Mouse (Mus musculus) limb, embryonic 15.5 days (tissue): ENCODE measurements at regions not wholly inside any gene's neighbourhood (a gene's known extent, or its start where the extent isn't known, plus 50 kb on each side); places are given as distances from the start of the nearest gene placed in this dataset.

Experiments used
- ATAC-seq: fragments of 200-750 bp; cut with Nextera tagmentation; 2 replicates; pipeline ENCODE4 v1.8.0; 2017; ENCODE audit warnings: low read depth, moderate TSS enrichment; ENCODE audit not compliant: insufficient number of reproducible peaks, low FRiP score, low TSS enrichment
- H3K27ac ChIP-seq: fragments of 300-500 bp; sonication (generic); 2 replicates; pipeline ENCODE4 v1.5.1; 2015; ENCODE audit warnings: moderate library complexity, mild to moderate bottlenecking, inconsistent platforms
- H3K27me3 ChIP-seq: fragments of 300-500 bp; sonication (generic); 2 replicates; pipeline ENCODE4 v1.6.1; 2015; ENCODE audit warnings: inconsistent platforms
- H3K36me3 ChIP-seq: fragments of 300-500 bp; sonication (generic); 2 replicates; pipeline ENCODE4 v1.6.1; 2015; ENCODE audit warnings: inconsistent platforms
- H3K4me1 ChIP-seq: fragments of 300-500 bp; sonication (generic); 2 replicates; pipeline ENCODE4 v1.6.1; 2015; ENCODE audit warnings: inconsistent platforms
- H3K4me2 ChIP-seq: fragments of 300-500 bp; sonication (generic); 2 replicates; pipeline ENCODE4 v1.6.1; 2015; ENCODE audit warnings: mild to moderate bottlenecking, inconsistent platforms
- H3K4me3 ChIP-seq: fragments of 300-500 bp; sonication (generic); 2 replicates; pipeline ENCODE4 v1.5.1; 2015; ENCODE audit warnings: mild to moderate bottlenecking, inconsistent platforms
- H3K9ac ChIP-seq: fragments of 300-500 bp; sonication (generic); 2 replicates; pipeline ENCODE4 v1.6.1; 2015; ENCODE audit warnings: inconsistent platforms
- H3K9me3 ChIP-seq: fragments of 300-500 bp; sonication (generic); 2 replicates; pipeline ENCODE4 v1.6.1; 2016; ENCODE audit warnings: inconsistent platforms
- WGBS: fragments of 180-500 bp; shearing (Covaris S2); methylation state at CpG from one replicate; pipeline ENCODE4 v1.1.7; 2015; 5-methylcytosine and 5-hydroxymethylcytosine counted together

DNA sequence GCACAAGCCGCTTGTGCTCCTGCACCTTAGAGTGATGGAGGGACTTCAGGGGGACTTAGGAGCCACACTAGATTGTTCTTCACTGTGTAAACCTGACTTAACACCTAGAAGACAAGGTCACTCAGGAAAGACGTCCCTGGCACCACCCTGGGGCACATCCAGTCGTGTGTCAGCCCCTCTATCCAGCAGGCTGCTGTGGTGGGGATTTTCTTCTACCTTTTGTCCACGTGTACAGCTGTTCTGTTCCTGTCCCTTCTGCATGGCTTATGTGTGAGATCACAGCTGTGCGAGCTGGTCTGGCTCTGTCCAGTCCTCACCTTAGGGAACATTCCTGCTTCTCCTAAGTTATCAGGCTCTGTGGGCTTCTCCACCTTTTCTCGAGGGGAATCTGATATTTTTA lies 286.0 kb upstream of the Id2 start:
- no peaks in the 10 kb centered on the region for H3K4me1 ChIP-seq
- 65% methylated on average over 6 of the region's 6 CpGs for WGBS
- H3K9ac ChIP-seq, result no peak overlapping the region
- H3K4me3 ChIP-seq, result no peak overlapping the region
- H3K36me3 ChIP-seq, result no peaks in the 10 kb centered on the region
- H3K27me3 ChIP-seq, result no peaks in the 10 kb centered on the region
- H3K27ac ChIP-seq, result no peak overlapping the region
- no peak overlapping the region for H3K4me2 ChIP-seq
- ATAC-seq, result no peak
- no peaks in the 10 kb centered on the region for H3K9me3 ChIP-seq

DNA sequence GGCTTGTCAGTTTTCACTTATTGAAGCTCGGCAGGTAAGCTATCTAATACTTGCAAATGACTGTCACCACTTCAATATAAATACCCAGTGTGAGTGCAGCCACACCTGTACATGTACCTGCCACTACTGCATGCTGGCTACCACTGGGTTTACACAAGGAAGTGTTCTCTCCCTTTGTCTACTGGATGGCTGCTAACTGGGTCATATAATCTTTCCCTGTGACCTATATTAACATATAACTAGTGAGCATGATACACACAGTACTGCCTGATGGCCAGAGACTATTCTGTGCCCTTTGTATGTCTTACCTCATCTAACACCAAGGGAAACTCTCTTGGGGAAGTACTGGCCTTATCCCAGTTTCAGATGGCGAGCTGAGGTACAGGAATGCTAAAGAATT lies 285.5 kb upstream of the Id2 start:
- no peaks in the 10 kb centered on the region for H3K27me3 ChIP-seq
- WGBS, result 84% methylated on average over 2 of the region's 2 CpGs
- H3K4me1 ChIP-seq, result no peaks in the 10 kb centered on the region
- no peak overlapping the region for H3K27ac ChIP-seq
- no peak overlapping the region for H3K4me2 ChIP-seq
- H3K9ac ChIP-seq, result no peak overlapping the region
- H3K36me3 ChIP-seq, result no peaks in the 10 kb centered on the region
- H3K9me3 ChIP-seq, result no peaks in the 10 kb centered on the region
- no peak for ATAC-seq
- H3K4me3 ChIP-seq, result no peak overlapping the region

DNA sequence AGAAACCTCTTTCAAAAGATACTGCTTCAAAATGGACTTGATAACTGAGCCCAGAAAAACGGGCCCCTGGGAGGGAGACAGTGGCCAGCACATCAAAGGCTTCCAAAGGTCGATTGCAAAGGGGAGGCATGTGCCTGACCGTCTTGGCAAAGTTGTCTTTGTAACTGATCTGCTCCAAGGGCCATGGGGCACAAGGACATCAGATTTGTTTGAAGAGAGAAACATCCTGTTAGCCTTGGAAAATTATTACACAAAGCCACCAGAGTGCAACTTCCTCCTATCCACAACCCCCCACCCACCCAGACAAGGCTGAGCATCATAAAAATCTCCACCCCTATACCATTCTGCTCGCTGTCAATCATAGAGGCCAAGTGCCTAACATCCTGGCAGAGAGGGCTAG lies 284.7 kb upstream of the Id2 start:
- no peaks in the 10 kb centered on the region for H3K27me3 ChIP-seq
- no peak overlapping the region for H3K4me2 ChIP-seq
- H3K36me3 ChIP-seq, result no peaks in the 10 kb centered on the region
- 36% methylated on average over 4 of the region's 4 CpGs for WGBS
- no peak overlapping the region for H3K4me3 ChIP-seq
- H3K27ac ChIP-seq, result no peak overlapping the region
- H3K4me1 ChIP-seq, result 0 out of 2 replicates have a peak, but pooled peaks cover under 1% of the 10 kb centered on the region
- H3K9me3 ChIP-seq, result no peaks in the 10 kb centered on the region
- no peak overlapping the region for H3K9ac ChIP-seq
- ATAC-seq, result no peak

DNA sequence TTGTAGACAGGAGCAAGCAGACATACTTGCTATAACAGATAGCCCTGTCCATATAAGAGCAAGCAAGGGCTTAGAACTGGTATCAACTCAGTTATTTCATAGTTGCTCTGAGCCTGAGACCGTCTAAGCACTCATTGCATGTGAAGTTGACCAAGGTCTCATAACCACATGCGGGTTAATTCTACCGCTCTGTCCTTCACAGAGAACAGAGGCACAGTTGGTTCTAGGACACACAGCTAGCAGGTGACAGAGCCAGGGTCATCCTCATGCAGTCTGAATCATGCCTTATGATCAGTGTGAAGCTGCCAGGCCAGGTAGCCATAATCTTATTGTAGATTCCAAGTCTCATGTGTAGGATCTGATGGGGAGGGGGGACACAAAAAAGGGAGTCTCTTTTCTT lies 283.1 kb upstream of the Id2 start:
- H3K4me2 ChIP-seq, result no peak overlapping the region
- no peak overlapping the region for H3K27ac ChIP-seq
- H3K9ac ChIP-seq, result no peak overlapping the region
- no peaks in the 10 kb centered on the region for H3K9me3 ChIP-seq
- ATAC-seq, result no peak
- peaks cover 10% of the 10 kb centered on the region; the same call in 1 of the 2 replicates for H3K4me1 ChIP-seq
- no peaks in the 10 kb centered on the region for H3K36me3 ChIP-seq
- WGBS, result 93% methylated on average over 3 of the region's 3 CpGs
- H3K27me3 ChIP-seq, result no peaks in the 10 kb centered on the region
- H3K4me3 ChIP-seq, result no peak overlapping the region

DNA sequence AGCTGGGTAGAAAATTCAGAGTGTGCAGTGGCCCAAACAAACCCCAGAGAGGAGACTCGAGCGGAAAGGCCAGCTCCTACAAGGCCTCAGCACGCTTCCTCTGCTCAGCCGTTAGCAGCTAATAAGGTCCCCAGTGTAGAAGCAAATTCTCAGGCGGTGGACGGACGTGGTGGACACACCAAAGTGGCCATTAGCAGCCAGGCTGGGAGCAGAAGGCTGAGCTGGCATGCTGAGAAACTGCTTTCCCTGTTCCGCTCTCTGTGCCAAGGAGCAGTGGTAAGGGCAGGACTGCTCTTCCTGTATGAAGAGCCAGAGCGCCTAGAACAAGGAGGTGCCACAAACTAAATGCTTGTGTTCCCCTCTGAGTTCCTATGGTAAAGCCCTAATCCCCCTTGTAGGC lies 282.1 kb upstream of the Id2 start:
- no peak overlapping the region for H3K9ac ChIP-seq
- no peak overlapping the region for H3K4me3 ChIP-seq
- 77% methylated on average over 9 of the region's 9 CpGs for WGBS
- no peak overlapping the region for H3K4me2 ChIP-seq
- H3K4me1 ChIP-seq, result peaks cover 10% of the 10 kb centered on the region; the same call in 1 of the 2 replicates
- no peaks in the 10 kb centered on the region for H3K36me3 ChIP-seq
- ATAC-seq, result no peak
- H3K9me3 ChIP-seq, result no peaks in the 10 kb centered on the region
- no peaks in the 10 kb centered on the region for H3K27me3 ChIP-seq
- H3K27ac ChIP-seq, result no peak overlapping the region

DNA sequence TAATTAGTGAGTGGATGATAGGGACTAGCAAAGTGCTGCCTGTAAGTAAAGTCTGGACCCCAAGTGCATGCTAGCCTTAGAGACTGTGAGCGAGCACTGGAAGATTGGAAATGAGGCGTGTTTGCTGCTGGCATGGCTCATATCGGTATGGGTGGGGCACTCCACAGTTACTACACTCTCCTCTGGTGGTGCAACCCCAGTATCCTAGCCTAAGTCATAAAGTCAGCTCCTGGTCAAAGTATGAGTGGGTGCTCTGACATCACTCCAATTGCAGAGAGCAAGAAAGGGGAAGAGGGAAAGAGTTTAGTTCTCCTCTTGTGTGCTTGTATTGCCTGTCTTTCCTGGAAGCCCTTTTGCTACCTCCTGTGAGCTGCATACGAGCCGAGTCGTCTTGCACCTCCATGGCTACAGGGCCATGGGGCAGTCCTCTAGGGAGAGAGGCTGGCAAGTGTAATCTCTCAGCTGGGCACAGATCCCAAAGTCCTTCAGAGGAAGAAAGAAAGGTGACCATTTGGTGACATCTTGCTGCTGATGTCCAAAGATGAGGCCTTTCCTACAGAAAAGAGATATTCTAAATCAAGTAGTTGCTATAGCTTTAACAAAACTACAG lies 281.2 kb upstream of the Id2 start:
- no peak overlapping the region for H3K4me2 ChIP-seq
- 73% methylated on average over 6 of the region's 6 CpGs for WGBS

DNA sequence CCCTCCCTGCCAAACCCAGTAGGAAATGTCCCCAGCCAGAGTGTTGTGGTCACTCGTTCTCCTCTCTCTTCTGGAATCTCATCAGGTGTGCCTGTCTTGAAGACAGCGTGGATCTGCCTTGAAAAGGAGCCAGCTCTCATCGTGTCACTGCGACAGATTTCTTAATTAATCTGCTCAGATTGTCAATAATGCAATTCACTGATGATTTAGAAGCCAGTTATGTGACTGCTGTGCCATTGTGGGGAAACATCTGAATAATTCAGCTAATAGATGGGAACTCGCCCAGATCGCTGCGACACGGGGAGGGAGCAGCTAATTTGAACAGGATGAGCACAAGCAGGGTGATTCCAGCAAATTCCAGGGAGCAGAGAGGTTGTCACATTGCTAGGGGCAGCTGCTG lies 279.5 kb upstream of the Id2 start:
- no peak overlapping the region for H3K27ac ChIP-seq
- no peak overlapping the region for H3K4me2 ChIP-seq
- H3K4me3 ChIP-seq, result no peak overlapping the region
- no peak for ATAC-seq
- peaks cover 10% of the 10 kb centered on the region; the same call in 1 of the 2 replicates for H3K4me1 ChIP-seq
- H3K27me3 ChIP-seq, result no peaks in the 10 kb centered on the region
- no peaks in the 10 kb centered on the region for H3K9me3 ChIP-seq
- no peak overlapping the region for H3K9ac ChIP-seq
- no peaks in the 10 kb centered on the region for H3K36me3 ChIP-seq
- WGBS, result 52% methylated on average over 8 of the region's 8 CpGs

More for the DNA sequence above, 281.2 kb upstream of the Id2 start:
- no peak for ATAC-seq
- Histone ChIP-seq H3K9me3 (no peaks in the 10 kb centered on the region), H3K27ac (no peak overlapping the region), H3K36me3 (no peaks in the 10 kb centered on the region), H3K4me1 (peaks cover 10% of the 10 kb centered on the region; the same call in 1 of the 2 replicates), H3K9ac (no peak overlapping the region), H3K27me3 (no peaks in the 10 kb centered on the region), H3K4me3 (no peak overlapping the region)

DNA sequence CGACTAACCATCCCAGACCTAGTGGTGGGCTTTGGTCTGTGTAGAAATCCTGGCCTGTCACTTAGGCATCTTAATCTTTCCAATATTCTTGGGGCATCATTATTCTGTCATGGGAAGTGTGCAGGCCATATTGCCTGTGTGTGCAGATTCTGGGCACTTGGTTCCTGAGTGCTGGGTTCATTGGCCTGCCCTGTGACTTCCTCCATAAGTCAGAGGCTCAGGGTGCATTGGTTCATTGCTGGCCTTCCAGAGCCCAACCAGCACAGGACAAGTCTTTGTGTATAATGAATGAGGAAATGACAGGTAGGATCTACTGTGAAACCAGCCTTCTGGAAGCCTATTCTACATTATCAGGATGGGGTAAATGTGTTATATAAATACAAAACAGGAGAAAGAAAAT lies 270.6 kb upstream of the Id2 start:
- no peak for ATAC-seq
- no peaks in the 10 kb centered on the region for H3K27me3 ChIP-seq
- no peaks in the 10 kb centered on the region for H3K36me3 ChIP-seq
- H3K4me1 ChIP-seq, result no peaks in the 10 kb centered on the region
- no peak overlapping the region for H3K9ac ChIP-seq
- WGBS, result 95% methylated on average over 1 of the region's 1 CpGs
- no peak overlapping the region for H3K4me3 ChIP-seq
- H3K4me2 ChIP-seq, result no peak overlapping the region
- no peak overlapping the region for H3K27ac ChIP-seq
- H3K9me3 ChIP-seq, result no peaks in the 10 kb centered on the region

DNA sequence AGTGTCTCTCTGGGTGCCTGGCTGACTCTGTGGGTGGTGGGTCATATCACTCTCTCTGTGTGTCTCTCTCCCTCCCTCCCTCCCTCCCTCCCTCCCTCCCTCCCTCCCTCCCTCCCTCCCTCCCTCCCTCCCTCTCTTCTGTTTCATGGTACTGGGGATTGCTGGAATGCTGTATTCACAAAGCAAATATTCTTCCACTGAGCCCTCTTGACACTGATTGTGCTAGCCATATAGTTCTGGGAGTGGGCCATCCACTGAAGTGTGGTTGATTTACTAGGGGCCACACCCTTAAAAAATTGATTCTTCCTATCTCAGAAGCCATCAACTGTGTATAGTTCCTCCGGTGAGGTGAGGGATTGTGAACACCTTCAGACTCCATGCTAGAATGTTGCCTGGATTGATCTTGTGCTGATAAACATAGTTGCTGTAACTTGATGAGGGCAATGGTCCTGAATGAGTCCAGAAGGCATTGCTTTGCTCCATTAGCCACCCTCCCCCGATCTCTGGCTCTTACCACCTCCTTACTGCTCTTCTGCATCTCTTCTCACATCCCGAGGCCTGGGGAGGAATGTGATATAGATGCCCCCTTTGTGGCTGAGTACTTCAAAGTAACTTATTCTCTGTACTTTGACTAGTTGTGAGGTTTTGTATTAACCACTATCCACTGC lies 268.8 kb upstream of the Id2 start:
- H3K36me3 ChIP-seq, result no peaks in the 10 kb centered on the region
- WGBS, result 52% methylated on average over 3 of the region's 3 CpGs

DNA sequence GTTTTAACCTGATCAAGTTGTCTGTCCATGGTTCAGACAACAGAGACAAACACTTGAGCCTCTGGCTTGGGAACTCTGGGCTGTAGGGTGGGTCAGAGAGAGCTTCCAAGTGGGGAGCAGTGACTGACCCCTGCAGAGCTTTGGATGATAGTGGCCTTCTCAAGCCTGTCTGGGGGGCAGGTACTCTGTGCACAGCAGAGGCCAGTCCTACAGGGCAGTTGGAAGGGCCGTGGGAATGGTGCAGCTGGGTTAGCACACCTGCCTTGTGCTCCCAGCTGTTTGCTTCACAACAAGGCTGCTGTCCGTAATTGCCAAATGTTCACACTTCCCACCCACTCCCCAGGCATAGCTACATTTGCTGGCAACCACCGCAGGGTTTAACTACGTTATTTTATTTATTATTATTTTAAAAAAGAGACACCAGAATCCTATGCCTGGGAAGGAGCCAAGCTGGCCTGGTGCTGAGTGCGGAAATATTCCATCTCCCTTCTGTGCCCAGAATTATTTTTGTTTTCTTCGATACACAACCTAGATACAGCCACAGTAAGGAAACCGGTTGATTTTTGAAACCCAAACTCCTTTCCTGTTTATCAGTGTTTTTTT lies 268.1 kb upstream of the Id2 start:
- H3K4me2 ChIP-seq, result no peak overlapping the region
- H3K9ac ChIP-seq, result no peak overlapping the region
- H3K36me3 ChIP-seq, result no peaks in the 10 kb centered on the region
- no peaks in the 10 kb centered on the region for H3K9me3 ChIP-seq
- 46% methylated on average over 7 of the region's 7 CpGs for WGBS
- no peaks in the 10 kb centered on the region for H3K4me1 ChIP-seq
- H3K27me3 ChIP-seq, result no peaks in the 10 kb centered on the region
- no peak overlapping the region for H3K4me3 ChIP-seq
- ATAC-seq, result no peak
- H3K27ac ChIP-seq, result no peak overlapping the region

More for the DNA sequence above, 268.8 kb upstream of the Id2 start:
- no peaks in the 10 kb centered on the region for H3K4me1 ChIP-seq
- no peak overlapping the region for H3K27ac ChIP-seq
- no peaks in the 10 kb centered on the region for H3K9me3 ChIP-seq
- H3K27me3 ChIP-seq, result no peaks in the 10 kb centered on the region
- no peak overlapping the region for H3K4me2 ChIP-seq
- no peak overlapping the region for H3K9ac ChIP-seq
- no peak overlapping the region for H3K4me3 ChIP-seq
- ATAC-seq, result no peak

DNA sequence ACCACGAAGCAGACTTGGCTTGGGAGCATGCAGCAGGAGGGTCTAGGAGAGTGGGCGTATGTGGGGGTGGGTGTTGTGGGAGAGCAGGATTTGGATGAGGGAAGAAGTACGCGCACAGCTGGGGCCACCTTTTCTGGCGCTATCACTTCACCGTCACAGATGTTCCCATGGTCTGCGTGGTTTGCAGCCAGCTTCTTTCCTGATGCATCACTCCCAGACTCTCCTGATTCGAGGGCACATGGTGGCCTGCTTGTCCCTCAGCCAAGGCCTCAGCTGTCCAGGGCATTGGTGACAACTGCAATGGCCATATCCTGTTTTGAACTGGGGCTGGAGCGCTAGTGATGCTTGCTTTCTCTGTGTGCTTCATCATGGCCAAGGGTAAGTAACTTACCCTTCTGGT lies 266.9 kb upstream of the Id2 start:
- Histone ChIP-seq H3K4me2 (no peak overlapping the region), H3K9ac (no peak overlapping the region), H3K9me3 (no peaks in the 10 kb centered on the region), H3K4me3 (no peak overlapping the region), H3K36me3 (no peaks in the 10 kb centered on the region), H3K27ac (no peak overlapping the region), H3K27me3 (no peaks in the 10 kb centered on the region), H3K4me1 (no peaks in the 10 kb centered on the region)
- ATAC-seq, result no peak
- WGBS, result 75% methylated on average over 9 of the region's 9 CpGs

DNA sequence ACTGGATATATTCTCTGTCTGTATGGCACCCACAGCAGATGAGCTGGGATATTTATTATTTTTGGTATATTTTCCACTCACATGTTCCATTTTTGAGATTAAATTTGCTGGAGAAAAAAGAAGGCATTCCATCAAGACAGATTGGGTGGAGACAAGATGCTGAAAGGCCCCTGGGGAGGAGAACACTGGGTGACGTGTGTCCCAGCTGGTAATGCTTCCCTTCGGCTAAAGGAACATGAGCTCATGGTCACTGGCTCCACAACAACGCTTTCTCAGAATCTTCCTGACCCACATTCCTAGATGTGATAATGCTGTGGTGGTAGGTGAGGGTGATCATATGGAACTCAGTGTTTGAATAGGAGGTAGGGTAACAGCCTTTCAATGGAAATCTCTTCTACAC lies 266.4 kb upstream of the Id2 start:
- no peak for ATAC-seq
- Histone ChIP-seq H3K4me1 (no peaks in the 10 kb centered on the region), H3K4me3 (no peak overlapping the region), H3K4me2 (no peak overlapping the region), H3K9me3 (no peaks in the 10 kb centered on the region), H3K9ac (no peak overlapping the region), H3K27ac (no peak overlapping the region), H3K27me3 (no peaks in the 10 kb centered on the region), H3K36me3 (no peaks in the 10 kb centered on the region)
- WGBS, result 84% methylated on average over 3 of the region's 3 CpGs
